Mouse (Mus musculus) monocyte, adult 59 days (primary cell): ENCODE measurements around the gene Cst6. TPM values are rescaled to one million over a fixed set of nuclear protein-coding genes. Genes with fewer than 3 reads are reported as not detected.

ENCODE experiments used
- total RNA-seq, 2 experiments: library from RNA; stranded (reverse); gene quantifications; one replicate each; pipeline ENCODE4 v1.2.4; 2023

Cst6 gene
- total RNA-seq: not detected

GRCm38 (mm10) chr19:5349502-5349873 lies at the start of gene Cst6:
Gene Cst6 (minus strand): TSS chr19:5349574.

GRCm38 (mm10) chr19:5388588-5389242 lies 39.3 kb upstream of the Cst6 start, which contains the start of gene Sart1:
Gene Sart1 (minus strand): TSS chr19:5388703.

GRCm38 (mm10) chr19:5367053-5367359 lies 17.6 kb upstream of the Cst6 start, which contains the start of gene Banf1:
Gene Banf1 (minus strand): TSS chr19:5367168.

DNA sequence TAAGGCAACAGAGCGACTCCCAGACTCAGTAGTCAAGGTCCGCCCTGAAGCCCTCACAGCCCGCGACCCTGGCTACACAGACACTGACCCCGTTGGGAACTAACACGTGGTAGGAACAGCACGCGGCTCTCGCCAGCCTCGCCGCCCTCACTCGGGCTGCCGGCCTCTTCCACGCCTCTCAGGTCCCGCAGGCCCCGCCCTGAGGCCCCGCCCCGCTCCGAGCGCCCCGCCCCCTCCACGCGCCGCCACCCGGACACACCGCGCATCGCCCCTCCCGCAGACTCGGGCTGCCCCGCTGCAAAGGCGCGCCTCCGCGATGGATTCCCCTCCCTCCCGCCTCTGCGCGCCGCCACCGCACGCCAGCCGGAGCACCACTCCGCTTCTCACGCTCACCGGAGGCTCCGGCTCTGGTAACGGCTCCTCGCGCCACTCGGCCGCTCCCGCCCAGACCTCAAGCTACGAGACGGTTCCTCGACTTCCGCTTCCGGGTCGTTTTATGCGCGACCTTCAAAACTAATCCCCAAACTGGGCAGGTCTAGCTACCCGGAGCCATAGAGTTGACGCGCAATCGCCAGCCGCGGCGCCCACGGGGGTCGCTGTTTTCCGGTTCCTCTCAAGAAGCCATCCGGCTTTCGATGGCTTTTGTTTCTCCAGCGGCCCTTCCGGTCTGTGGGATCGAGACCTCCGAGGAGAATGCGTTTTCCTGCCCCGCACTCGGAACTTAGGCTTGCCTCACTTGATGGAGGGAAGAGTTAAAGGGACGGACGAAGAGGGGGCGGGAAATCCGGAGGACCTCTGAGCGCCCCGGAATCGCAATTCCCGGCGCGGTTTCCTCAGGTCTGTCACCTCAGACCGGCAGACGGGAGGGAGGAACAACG lies 17.0 kb upstream of the Cst6 start, which contains the start of gene Eif1ad:
Gene Eif1ad (plus strand): TSS at position 567 of the 878 bp plus-strand sequence.

GRCm38 (mm10) chr19:5335441-5335840 lies 13.9 kb downstream of the Cst6 start, which contains the start of gene Catsper1:
Gene Catsper1 (plus strand): TSS chr19:5335741.

GRCm38 (mm10) chr19:5297903-5298800 lies 51.2 kb downstream of the Cst6 start, which contains the start of gene Gal3st3:
Gene Gal3st3 (plus strand): TSS chr19:5298331.

DNA sequence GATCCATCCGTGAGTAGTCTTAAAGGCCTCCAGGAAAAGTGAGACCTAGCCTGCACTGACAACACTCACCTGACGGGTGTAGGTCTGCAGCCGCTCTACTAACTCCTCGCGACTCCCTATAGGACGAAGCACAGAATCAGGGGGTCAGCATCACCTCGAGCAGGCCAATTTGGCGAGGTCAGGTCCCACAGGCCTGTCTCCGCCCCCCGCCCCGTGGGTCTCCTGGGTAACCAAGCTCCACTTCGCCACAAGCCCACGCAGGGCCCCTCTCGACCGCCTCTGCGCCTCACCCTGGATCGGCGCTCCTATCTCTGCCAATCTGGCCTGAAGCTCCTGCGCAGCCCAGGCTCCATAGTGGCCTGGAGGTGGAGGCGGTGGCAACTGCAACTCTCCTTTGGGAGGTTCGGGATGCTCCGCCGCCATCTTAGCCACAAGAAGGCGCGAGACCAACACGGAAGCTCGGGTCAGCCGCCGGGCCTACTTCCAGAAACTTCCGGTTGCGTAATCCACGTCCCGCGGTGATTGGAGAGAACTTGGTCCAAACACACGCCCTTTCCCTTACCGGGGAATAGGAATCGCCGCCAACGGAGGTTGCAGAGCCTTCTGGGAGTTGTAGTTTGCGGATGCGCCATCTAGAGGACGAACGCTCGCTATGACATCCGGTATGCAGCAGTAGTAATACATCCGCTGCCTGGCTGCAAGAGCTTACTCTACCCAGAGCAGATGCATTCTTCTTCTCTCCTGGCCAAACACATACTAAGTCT lies 54.2 kb downstream of the Cst6 start, which contains the start of gene Sf3b2:
Gene Sf3b2 (minus strand): TSS at position 484 of the 764 bp plus-strand sequence.

Other genes with a start within 250 kb of the Cst6 start
- 100 to 1,000 TPM; 138 to 140 TPM for gene Rab1b, start 242.5 kb downstream of the Cst6 start, total RNA-seq
- 10 to 100 TPM; 18.8 to 23.2 TPM for gene Klc2, start 231.0 kb downstream of the Cst6 start, total RNA-seq
- gene Pacs1, start 76.5 kb downstream of the Cst6 start, total RNA-seq: 10 to 100 TPM; 53.1 to 60.2 TPM
- gene Sf3b2, start 54.1 kb downstream of the Cst6 start, total RNA-seq: 100 to 1,000 TPM; 156 to 186 TPM
- not detected for gene Gal3st3, start 51.2 kb downstream of the Cst6 start, total RNA-seq
- gene Catsper1, start 13.8 kb downstream of the Cst6 start, total RNA-seq: not detected
- 10 to 100 TPM; 17.1 to 24.3 TPM for gene Eif1ad, start 17.2 kb upstream of the Cst6 start, total RNA-seq
- 10 to 100 TPM; 59.5 to 66.0 TPM for gene Banf1, start 17.6 kb upstream of the Cst6 start, total RNA-seq
- 100 to 1,000 TPM; 129 to 130 TPM for gene Sart1, start 39.1 kb upstream of the Cst6 start, total RNA-seq
- gene Tsga10ip, start 53.0 kb upstream of the Cst6 start, total RNA-seq: not detected
- gene Drap1, start 75.4 kb upstream of the Cst6 start, total RNA-seq: 100 to 1,000 TPM; 165 to 176 TPM
- 10 to 100 TPM; 46.9 to 52.7 TPM for gene AI837181, start 75.6 kb upstream of the Cst6 start, total RNA-seq
- 1 to 10 TPM; 2.0 to 3.2 TPM for gene Fosl1, start 98.0 kb upstream of the Cst6 start, total RNA-seq
- gene Ccdc85b, start 108.3 kb upstream of the Cst6 start, total RNA-seq: 1 to 10 TPM; 3.7 to 4.6 TPM
- gene Fibp, start 111.0 kb upstream of the Cst6 start, total RNA-seq: 10 to 100 TPM; 80.6 to 81.0 TPM
- gene Ctsw, start 118.9 kb upstream of the Cst6 start, total RNA-seq: under 1 TPM; 0.46 to 0.73 TPM
- 1 to 10 TPM; 5.1 to 6.7 TPM for gene Efemp2, start 124.4 kb upstream of the Cst6 start, total RNA-seq
- 10 to 100 TPM; 16.7 to 17.4 TPM for gene Mus81, start 138.8 kb upstream of the Cst6 start, total RNA-seq
- 1,000 to 10,000 TPM; 1,345 to 1,440 TPM for gene Cfl1, start 140.9 kb upstream of the Cst6 start, total RNA-seq
- 1 to 10 TPM; 1.3 to 1.4 TPM for gene 1700020D05Rik, start 154.2 kb upstream of the Cst6 start, total RNA-seq
- gene Snx32, start 161.0 kb upstream of the Cst6 start, total RNA-seq: 1 to 10 TPM; 2.0 to 4.9 TPM
- not detected for gene Ovol1, start 211.1 kb upstream of the Cst6 start, total RNA-seq
- 10 to 100 TPM; 35.2 to 39.9 TPM for gene Ap5b1, start 218.5 kb upstream of the Cst6 start, total RNA-seq